Mouse (Mus musculus) CH12.LX (cell line): ENCODE data around the gene Abcf2. TPM values are rescaled to one million over a fixed set of nuclear protein-coding genes. Genes with fewer than 3 reads are reported as not detected.

Experiments used
- DNase-seq: peaks from one replicate; pipeline ENCODE4 v3.0.0-alpha.2; 2013; ENCODE audit errors: extremely low read depth
- H3K27ac ChIP-seq: 2 replicates; pipeline ENCODE4 v1.5.1; 2012; ENCODE audit warnings: low read depth, mild to moderate bottlenecking, control low read depth, moderate library complexity; ENCODE audit not compliant: insufficient read depth
- H3K27me3 ChIP-seq: replicated peaks from 2 replicates; pipeline ENCODE3; 2012; ENCODE audit warnings: inconsistent platforms
- H3K36me3 ChIP-seq, 2 experiments: replicated peaks in 1 of 2; 2 replicates each; pipeline versions ENCODE3 to v1.6.1; 2012; ENCODE audit warnings: inconsistent platforms in 1 of 2, low read length in 1 of 2, mild to moderate bottlenecking in 1 of 2, mixed read lengths in 1 of 2, moderate library complexity in 1 of 2; ENCODE audit not compliant: control insufficient read depth in 1 of 2, insufficient read depth in 1 of 2
- H3K4me1 ChIP-seq, 2 experiments: 2 replicates each; pipeline ENCODE4 v1.6.1; 2012; ENCODE audit warnings: inconsistent platforms in 1 of 2, moderate library complexity in 1 of 2; ENCODE audit not compliant: insufficient read depth in 2 of 2, control insufficient read depth in 1 of 2
- H3K4me2 ChIP-seq: 2 replicates; pipeline ENCODE4 v1.6.1; 2012; ENCODE audit warnings: low read depth, mild to moderate bottlenecking, control low read depth; ENCODE audit not compliant: poor library complexity, insufficient read depth, severe bottlenecking
- H3K4me3 ChIP-seq, 3 experiments: fragments of 150-350 bp in 1 of 3; sonication (generic) in 1 of 3; replicated peaks in 1 of 3; 2 replicates each; pipeline versions ENCODE3 to v1.5.1; 2011 to 2012; ENCODE audit warnings: low read depth in 2 of 3, low read length in 2 of 3, mild to moderate bottlenecking in 2 of 3, moderate library complexity in 2 of 3, control low read depth in 1 of 3, improper control_type of control experiment in 1 of 3, inconsistent platforms in 1 of 3, mixed read lengths in 1 of 3; ENCODE audit not compliant: poor library complexity in 1 of 3
- H3K79me2 ChIP-seq: replicated peaks from 2 replicates; pipeline ENCODE4 v1.6.1; 2012; ENCODE audit warnings: mild to moderate bottlenecking, moderate library complexity; ENCODE audit not compliant: control insufficient read depth, poor library complexity, insufficient read depth, severe bottlenecking; ENCODE audit errors: extremely low read depth
- H3K9ac ChIP-seq: 2 replicates; pipeline ENCODE4 v1.6.1; 2012; ENCODE audit warnings: low read depth, mild to moderate bottlenecking, control low read depth, moderate library complexity; ENCODE audit not compliant: insufficient read depth
- H3K9me3 ChIP-seq: replicated peaks from 2 replicates; pipeline ENCODE3; 2012; ENCODE audit warnings: low read length, inconsistent platforms, mixed read lengths
- BHLHE40 ChIP-seq: IDR thresholded peaks from 2 replicates; pipeline ENCODE4 v1.6.1; 2011; ENCODE audit warnings: mild to moderate bottlenecking, low read depth, low read length, improper control_type of control experiment
- CTCF ChIP-seq, 2 experiments: IDR thresholded peaks in 1 of 2; conservative IDR thresholded peaks in 1 of 2; 2 replicates each; pipeline ENCODE4 v1.5.1; 2011 to 2012; ENCODE audit warnings: low read depth in 2 of 2, low read length in 2 of 2, improper control_type of control experiment in 1 of 2, inconsistent platforms in 1 of 2, mild to moderate bottlenecking in 1 of 2, moderate library complexity in 1 of 2
- EP300 ChIP-seq: IDR thresholded peaks from 2 replicates; pipeline ENCODE4 v1.6.1; 2011; ENCODE audit warnings: low read length, improper control_type of control experiment
- ETS1 ChIP-seq: conservative IDR thresholded peaks from 2 replicates; pipeline ENCODE4 v1.6.1; 2012; ENCODE audit warnings: low read depth, mild to moderate bottlenecking, inconsistent platforms, low read length, improper control_type of control experiment, moderate library complexity
- GABPA ChIP-seq: IDR thresholded peaks from 2 replicates; pipeline ENCODE4 v1.6.1; 2012; ENCODE audit warnings: low read depth, low read length, improper control_type of control experiment, inconsistent platforms; ENCODE audit not compliant: insufficient replicate concordance
- HCFC1 ChIP-seq: IDR thresholded peaks from 2 replicates; pipeline ENCODE4 v1.6.1; 2012; ENCODE audit warnings: low read depth, mild to moderate bottlenecking, inconsistent platforms, low read length, improper control_type of control experiment
- IRF4 ChIP-seq: IDR thresholded peaks from 2 replicates; pipeline ENCODE4 v1.6.1; 2014; ENCODE audit warnings: low read depth, mild to moderate bottlenecking, inconsistent platforms, low read length, improper control_type of control experiment
- KAT2A ChIP-seq: IDR thresholded peaks from 2 replicates; pipeline ENCODE4 v1.6.1; 2012; ENCODE audit warnings: low read length, improper control_type of control experiment, inconsistent platforms; ENCODE audit not compliant: insufficient replicate concordance
- MAFK ChIP-seq: IDR thresholded peaks from 2 replicates; pipeline ENCODE4 v1.6.1; 2011; ENCODE audit warnings: low read length, improper control_type of control experiment; ENCODE audit not compliant: insufficient replicate concordance
- MAX ChIP-seq: IDR thresholded peaks from 2 replicates; pipeline ENCODE4 v1.6.1; 2011; ENCODE audit warnings: low read length, improper control_type of control experiment
- MAZ ChIP-seq: IDR thresholded peaks from 2 replicates; pipeline ENCODE4 v1.6.1; 2012; ENCODE audit warnings: low read depth, mild to moderate bottlenecking, inconsistent platforms, low read length, improper control_type of control experiment, moderate library complexity
- MEF2A ChIP-seq: IDR thresholded peaks from 2 replicates; pipeline ENCODE4 v1.6.1; 2014; ENCODE audit warnings: low read depth, mild to moderate bottlenecking, inconsistent platforms, low read length, improper control_type of control experiment, borderline replicate concordance
- MXI1 ChIP-seq: IDR thresholded peaks from 2 replicates; pipeline ENCODE4 v1.6.1; 2011; ENCODE audit warnings: mild to moderate bottlenecking, low read depth, low read length, improper control_type of control experiment
- MYC ChIP-seq: IDR thresholded peaks from 2 replicates; pipeline ENCODE4 v1.6.1; 2011; ENCODE audit warnings: low read depth, mild to moderate bottlenecking, improper control_type of control experiment, low read length
- NELFE ChIP-seq: IDR thresholded peaks from 2 replicates; pipeline ENCODE4 v1.6.1; 2011; ENCODE audit warnings: low read depth, low read length, improper control_type of control experiment
- POLR2A ChIP-seq: IDR thresholded peaks from 2 replicates; pipeline ENCODE4 v1.6.1; 2011; ENCODE audit warnings: low read depth, mild to moderate bottlenecking, improper control_type of control experiment, low read length
- POLR2AphosphoS2 ChIP-seq: IDR thresholded peaks from 2 replicates; pipeline ENCODE4 v1.6.1; 2011; ENCODE audit warnings: low read depth, low read length, improper control_type of control experiment
- RCOR1 ChIP-seq: conservative IDR thresholded peaks from 2 replicates; pipeline ENCODE4 v1.6.1; 2012; ENCODE audit warnings: low read depth, mild to moderate bottlenecking, inconsistent platforms, low read length, improper control_type of control experiment
- SIN3A ChIP-seq: IDR thresholded peaks from 2 replicates; pipeline ENCODE4 v1.6.1; 2012; ENCODE audit warnings: low read length, improper control_type of control experiment, inconsistent platforms
- SMC3 ChIP-seq: IDR thresholded peaks from 2 replicates; pipeline ENCODE4 v1.6.1; 2011; ENCODE audit warnings: low read depth, low read length, improper control_type of control experiment
- USF1 ChIP-seq: IDR thresholded peaks from 2 replicates; pipeline ENCODE4 v1.6.1; 2014; ENCODE audit warnings: low read depth, mild to moderate bottlenecking, inconsistent platforms, low read length, improper control_type of control experiment
- USF2 ChIP-seq: conservative IDR thresholded peaks from 2 replicates; pipeline ENCODE4 v1.6.1; 2011; ENCODE audit warnings: low read depth, low read length, improper control_type of control experiment
- ZKSCAN1 ChIP-seq: IDR thresholded peaks from 2 replicates; pipeline ENCODE4 v1.6.1; 2012; ENCODE audit warnings: low read depth, inconsistent platforms, low read length, improper control_type of control experiment, borderline replicate concordance
- ZMIZ1 ChIP-seq: IDR thresholded peaks from 2 replicates; pipeline ENCODE4 v1.6.1; 2012; ENCODE audit warnings: low read depth, mild to moderate bottlenecking, inconsistent platforms, low read length, improper control_type of control experiment
- ZNF384 ChIP-seq: IDR thresholded peaks from 2 replicates; pipeline ENCODE4 v1.6.1; 2012; ENCODE audit warnings: low read depth, low read length, improper control_type of control experiment, inconsistent platforms
- dilution Hi-C: fragments of 300-500 bp; cut with MboI; formaldehyde crosslinking; loops from 2 replicates; pipeline ENCODE4 v1.14.3; 2020; ENCODE audit warnings: low sequenced_read_pairs; ENCODE audit not compliant: extremely low pct_unique_long_range_greater_than_20kb, extremely low pct_ligation_motif_present
- in situ Hi-C: fragments of 300-500 bp; cut with MboI; formaldehyde crosslinking; loops from 3 replicates; pipeline ENCODE4 v1.14.3; 2019; ENCODE audit warnings: low sequenced_read_pairs, low pct_ligation_motif_present, low pct_unique_long_range_greater_than_20kb, mixed read lengths
- polyA plus RNA-seq: library from polyadenylated mRNA; unstranded; fragments of >175 nt; gene quantifications from 2 replicates; pipeline ENCODE4 v1.2.1, GENCODE M21; 2012; ENCODE audit warnings: low read depth; ENCODE audit not compliant: insufficient read length
- total RNA-seq, 2 experiments: library from RNA; depleted of rRNA; stranded (reverse); fragments of 300-350 nt in 1 of 2; fragments of >200 nt in 1 of 2; gene quantifications; 2 replicates each; pipeline ENCODE4 v1.2.3; 2012 to 2014

Abcf2 gene
- total and polyA plus RNA-seq, 3 experiments, result 118 to 162 (median 162) TPM

DNA sequence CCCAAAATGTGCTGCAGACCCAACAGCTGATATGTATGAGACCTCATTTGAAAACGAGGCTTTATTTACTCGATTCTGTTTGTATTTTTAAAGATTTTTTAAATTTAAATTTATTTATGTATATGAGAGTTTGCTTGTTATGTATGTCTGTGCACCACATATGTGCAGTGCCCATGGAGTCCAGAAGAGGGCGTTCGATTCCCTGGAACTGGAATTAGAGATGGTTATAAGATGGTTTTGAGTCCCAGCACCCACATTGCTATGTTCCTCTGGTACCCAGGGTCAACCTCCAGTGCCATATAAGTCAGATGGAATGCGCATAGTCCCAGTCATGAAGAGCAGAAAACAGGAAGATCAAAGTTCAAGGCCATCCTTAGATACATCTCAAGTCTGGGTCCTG, 43.0 kb downstream of the Abcf2 start:
- Histone ChIP-seq H3K9ac (no peak overlapping the region), H3K9me3 (no peaks in the 10 kb centered on the region), H3K4me1 (peaks cover 7% of the 10 kb centered on the region in 2 experiments), H3K36me3 (no peaks in the 10 kb centered on the region), H3K79me2 (no peaks in the 10 kb centered on the region), H3K27me3 (peaks cover 59% of the 10 kb centered on the region)
- in situ Hi-C loops, result loop anchor here (10.0 kb wide), 1 partner anchor 121 kb away; no protein-coding TSS in a partner anchor
- TF ChIP-seq CTCF (conservative IDR thresholded peaks at IDR 0.05 in 1 of 2, IDR thresholded peaks at IDR 0.05 in 1 of 2; ENCODE audit: low read depth in 2 of 2, low read length in 2 of 2) (peak in 1 of 2 experiments; percentile 39; a peak in 2 of 4 replicates), ZNF384 (no peak)
- TF ChIP-seq, all 38 proteins: peak for 1
- Histone ChIP-seq H3K4me2 (no peak overlapping the region), H3K27ac (no peak overlapping the region), H3K4me3 (no peak overlapping the region)
- DNase-seq, result no peak
- dilution Hi-C loops, result no loop called here

DNA sequence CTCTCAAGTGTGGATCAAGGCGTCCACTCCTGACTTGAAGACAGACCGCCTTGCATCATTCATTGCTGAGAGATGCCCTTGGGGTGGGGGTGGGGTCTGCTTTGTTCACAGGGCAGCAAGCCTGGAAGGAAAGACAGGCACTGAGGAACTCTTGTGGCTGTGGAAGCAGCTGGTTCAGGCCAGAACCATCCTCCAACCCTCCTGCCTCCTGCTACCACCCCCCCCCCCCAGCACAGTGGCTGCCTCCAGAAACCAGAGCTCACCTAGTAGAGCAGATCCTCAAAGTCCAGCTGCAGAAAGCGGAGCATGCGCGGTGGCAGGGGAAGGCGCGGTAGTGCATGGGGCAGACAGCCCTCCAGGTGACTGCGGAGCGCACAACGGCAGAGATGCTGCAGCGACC, 43.9 kb downstream of the Abcf2 start:
- no peaks in the 10 kb centered on the region for H3K36me3 ChIP-seq
- H3K79me2 ChIP-seq, result no peaks in the 10 kb centered on the region
- peaks cover 7% of the 10 kb centered on the region in 2 experiments for H3K4me1 ChIP-seq
- no peak for DNase-seq
- dilution Hi-C loops (no loop called here), in situ Hi-C loops (loop anchor here (10.0 kb wide), 1 partner anchor 121 kb away; no protein-coding TSS in a partner anchor)
- peaks cover 58% of the 10 kb centered on the region for H3K27me3 ChIP-seq
- no peak overlapping the region for H3K9ac ChIP-seq
- no peak overlapping the region for H3K4me2 ChIP-seq
- no peak overlapping the region for H3K27ac ChIP-seq
- H3K4me3 ChIP-seq, result no peak overlapping the region
- no peak for TF ChIP-seq ZMIZ1
- no peak for TF ChIP-seq USF2
- no peak for TF ChIP-seq SIN3A
- H3K9me3 ChIP-seq, result no peaks in the 10 kb centered on the region

DNA sequence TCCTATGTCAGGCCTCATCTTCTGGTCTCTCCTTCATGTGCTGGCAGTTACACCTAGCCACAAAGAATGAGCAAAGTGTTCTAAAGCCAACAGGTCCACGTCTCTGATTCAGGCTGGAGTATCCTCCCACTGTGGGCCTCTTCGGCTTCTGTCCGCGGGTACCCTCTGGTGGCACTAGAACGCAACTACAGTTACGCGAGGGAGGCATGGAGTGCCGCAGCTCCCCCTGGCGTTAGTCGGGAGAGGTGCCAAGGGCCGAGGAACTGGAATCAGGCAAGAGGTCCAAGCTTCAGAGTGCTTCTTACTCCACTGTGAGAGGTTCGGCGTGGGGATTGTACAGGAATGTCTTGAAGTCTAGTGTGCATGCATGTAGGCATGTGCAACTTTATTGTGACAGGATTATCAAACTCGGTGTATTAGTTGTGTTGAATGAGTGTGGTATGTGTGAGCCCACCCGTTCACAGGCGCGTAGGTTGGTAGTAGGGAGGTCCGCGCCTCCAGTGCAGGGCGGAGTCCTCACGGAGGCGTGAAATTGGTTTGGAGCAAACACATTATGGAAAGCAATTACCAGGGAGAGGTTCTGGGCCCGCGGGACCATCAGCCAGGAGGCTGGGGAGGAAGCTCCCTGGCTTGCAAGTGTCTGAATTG, 47.1 kb downstream of the Abcf2 start:
- in situ Hi-C loops (loop anchor here (10.0 kb wide), 1 partner anchor 125 kb away; no protein-coding TSS in a partner anchor), dilution Hi-C loops (no loop called here)
- Histone ChIP-seq H3K4me1 (no peaks in the 10 kb centered on the region), H3K27me3 (peaks cover 43% of the 10 kb centered on the region), H3K79me2 (no peaks in the 10 kb centered on the region), H3K9ac (no peak overlapping the region), H3K4me2 (0 out of 2 replicates have a peak overlapping the region, but pooled peaks have one; percentile 6), H3K36me3 (no peaks in the 10 kb centered on the region), H3K4me3 (no peak overlapping the region), H3K9me3 (peaks cover 4% of the 10 kb centered on the region), H3K27ac (no peak overlapping the region)
- peak; percentile 84 for DNase-seq
- TF ChIP-seq HCFC1 (peak; percentile 45), NELFE (peak; percentile 80; the same call in 1 of the 2 replicates), POLR2A (no peak), USF2 (no peak), EP300 (no peak), ZMIZ1 (no peak), SMC3 (peak; percentile 92), RCOR1 (no peak), MEF2A (peak; percentile 66; the same call in 1 of the 2 replicates), ETS1 (no peak), GABPA (no peak), IRF4 (no peak), BHLHE40 (no peak), ZNF384 (no peak), MAFK (no peak), MXI1 (no peak), MYC (peak; percentile 43; the same call in 1 of the 2 replicates), MAX (no peak), ZKSCAN1 (no peak), USF1 (no peak), POLR2AphosphoS2 (no peak), KAT2A (no peak), MAZ (no peak)
